In the genomic region with DNA sequence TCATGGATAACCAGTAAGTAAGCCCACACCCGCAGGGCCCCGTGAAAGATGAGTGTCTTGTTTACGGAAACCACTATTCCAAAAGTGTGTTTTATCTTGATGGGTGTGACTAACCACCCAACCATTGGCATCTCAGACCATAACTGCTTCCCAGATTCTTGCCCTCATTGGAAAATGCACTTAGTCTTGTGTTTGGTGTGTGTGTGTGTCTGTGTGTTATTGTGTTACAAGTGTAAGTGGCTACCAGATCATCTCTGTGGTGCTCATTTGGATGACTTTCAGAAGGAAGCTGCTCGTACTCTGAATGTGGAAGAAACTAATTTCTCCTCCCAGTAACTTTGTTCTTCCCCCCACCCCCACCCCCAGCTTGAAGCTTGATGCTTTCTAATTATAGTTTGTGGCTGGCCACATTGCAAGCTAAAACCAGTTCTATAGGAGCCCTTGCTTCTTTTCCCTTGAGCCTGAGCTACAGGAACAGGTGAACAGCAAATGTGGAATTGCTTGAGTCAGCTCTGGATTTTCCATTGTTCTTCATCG, we compare ENCODE assay signal across 11 mouse cellular contexts. TPM values are rescaled to one million over a fixed set of nuclear protein-coding genes. Genes with fewer than 3 reads are reported as not detected.
A peak's percentile ranks its signal among the peaks of the same experiment; 100 is the strongest.
DNase-seq lines count a peak whose midpoint lies in the region; ATAC-seq and TF ChIP-seq lines count a peak whose summit lies in the region.
"Had no signal": no experiment of that assay in that cellular context is flagged by ENCODE, and none has a peak within 500 bp of the region (broad histone marks: within the 10 kb centered on the region; RNA-seq: fewer than 3 reads in every experiment).

No protein-coding gene starts in this region.

- H3K9ac ChIP-seq in embryonic facial prominence, embryonic 12.5 days = no peak overlapping the region
- H3K9ac ChIP-seq in limb, embryonic 15.5 days = no peak overlapping the region
- H3K9ac ChIP-seq in stomach, postnatal 0 days (ENCODE audit: low read length) = no peak overlapping the region

- H3K9me3 ChIP-seq in embryonic facial prominence, embryonic 12.5 days = no peaks in the 10 kb centered on the region
- no peaks in the 10 kb centered on the region for H3K9me3 ChIP-seq in limb, embryonic 15.5 days
- no peaks in the 10 kb centered on the region for H3K9me3 ChIP-seq in stomach, postnatal 0 days (ENCODE audit: control insufficient read depth, low read length)
- H3K9me3 ChIP-seq: midbrain, embryonic 10.5 days had no signal

- H3K27ac ChIP-seq in left cerebral cortex, adult 2 months = peak overlapping the region; percentile 5; the same call in 1 of the 2 replicates
- H3K27ac ChIP-seq in embryonic facial prominence, embryonic 12.5 days = no peak overlapping the region
- H3K27ac ChIP-seq in limb, embryonic 15.5 days = peak overlapping the region; percentile 39; the same call in 1 of the 2 replicates
- no peak overlapping the region for H3K27ac ChIP-seq in stomach, postnatal 0 days (replicated peaks)
- H3K27ac ChIP-seq: midbrain, embryonic 10.5 days had no signal

- 0 out of 2 replicates have a peak overlapping the region, but pooled peaks have one; percentile 11 for H3K4me2 ChIP-seq in embryonic facial prominence, embryonic 12.5 days (replicated peaks)
- no peak overlapping the region for H3K4me2 ChIP-seq in limb, embryonic 15.5 days
- no peak overlapping the region; the same call in 1 of the 2 replicates for H3K4me2 ChIP-seq in stomach, postnatal 0 days (replicated peaks; ENCODE audit: low read depth)

- no peak for TF ChIP-seq EP300 in stomach, postnatal 0 days (optimal IDR thresholded peaks at IDR 0.05)

- H3K4me3 ChIP-seq in left cerebral cortex, adult 2 months = no peak overlapping the region
- no peak overlapping the region for H3K4me3 ChIP-seq in embryonic facial prominence, embryonic 12.5 days
- no peak overlapping the region for H3K4me3 ChIP-seq in limb, embryonic 15.5 days
- H3K4me3 ChIP-seq in stomach, postnatal 0 days (ENCODE audit: low read depth, low read length) = no peak overlapping the region
- H3K4me3 ChIP-seq: midbrain, embryonic 10.5 days had no signal

- H3K27me3 ChIP-seq in embryonic facial prominence, embryonic 12.5 days = no peaks in the 10 kb centered on the region
- H3K27me3 ChIP-seq in limb, embryonic 15.5 days = peaks cover under 1% of the 10 kb centered on the region; the same call in 1 of the 2 replicates
- no peaks in the 10 kb centered on the region for H3K27me3 ChIP-seq in stomach, postnatal 0 days (ENCODE audit: control insufficient read depth, insufficient read depth, low read length)

- intact Hi-C loops in left cerebral cortex, adult 2 months (cut with DNase I) = no loop called here

- TF ChIP-seq CTCF in left cerebral cortex, adult 2 months (IDR thresholded peaks at IDR 0.05) = no peak
- TF ChIP-seq CTCF in stomach, postnatal 0 days (IDR thresholded peaks at IDR 0.05; ENCODE audit: low read depth) = no peak

- no peak for ATAC-seq in embryonic facial prominence, embryonic 12.5 days (ENCODE audit: insufficient number of reproducible peaks, insufficient read depth, low FRiP score, low TSS enrichment)
- ATAC-seq in limb, embryonic 15.5 days (ENCODE audit: insufficient number of reproducible peaks, low FRiP score, low TSS enrichment, low read depth) = peak; percentile 52; the same call in 1 of the 2 replicates
- ATAC-seq in stomach, postnatal 0 days (ENCODE audit: low FRiP score, low TSS enrichment) = no peak
- ATAC-seq: intestine, embryonic 16.5 days had no signal

- H3K36me3 ChIP-seq in embryonic facial prominence, embryonic 12.5 days = no peaks in the 10 kb centered on the region
- H3K36me3 ChIP-seq in limb, embryonic 15.5 days = peaks cover 4% of the 10 kb centered on the region; the same call in 1 of the 2 replicates
- H3K36me3 ChIP-seq in stomach, postnatal 0 days (ENCODE audit: control insufficient read depth, insufficient read depth, low read length) = no peaks in the 10 kb centered on the region

- 62% methylated on average over 5 of the region's 5 CpGs for WGBS in embryonic facial prominence, embryonic 12.5 days
- WGBS in limb, embryonic 15.5 days = 51% methylated on average over 5 of the region's 5 CpGs
- WGBS in stomach, postnatal 0 days = 34% methylated on average over 5 of the region's 5 CpGs

- DNase-seq in left cerebral cortex, adult 2 months (ENCODE audit: extremely low spot score in 1 of 2, low spot score in 2 of 2) = no peak
- DNase-seq in left cerebral cortex, adult 8-10 months (ENCODE audit: low spot score in 2 of 2) = no peak
- peak; percentile 54 for DNase-seq in naive thymus-derived CD4-positive, alpha-beta T cell, adult 2 months (ENCODE audit: low read depth)
- DNase-seq in gastrocnemius, postnatal 4 days (ENCODE audit: low spot score in 2 of 2) = no peak
- DNase-seq in spleen, adult 12 weeks (ENCODE audit: low spot score) = no peak
- DNase-seq in stomach, postnatal 0 days (ENCODE audit: low spot score) = no peak
- DNase-seq: gastrocnemius, postnatal 36 days had no signal

- H3K4me1 ChIP-seq in embryonic facial prominence, embryonic 12.5 days = peaks cover 18% of the 10 kb centered on the region; the same call in 1 of the 2 replicates
- H3K4me1 ChIP-seq in limb, embryonic 15.5 days = peaks cover 14% of the 10 kb centered on the region; the same call in 1 of the 2 replicates
- H3K4me1 ChIP-seq in stomach, postnatal 0 days (replicated peaks; ENCODE audit: control insufficient read depth, insufficient read depth) = 0 out of 2 replicates have a peak, but pooled peaks cover 4% of the 10 kb centered on the region

RNA-seq across cellular contexts. Expression of gene Arl6ip5, which starts 12.5 kb away (rescaled TPM):
- 100 to 1,000 TPM; 195 to 205 TPM for total RNA-seq in left cerebral cortex, adult 2 months (2021)
- 100 to 1,000 TPM; 185 to 195 (median 192) TPM for total RNA-seq in left cerebral cortex, adult 8-10 months (2022)
- polyA plus RNA-seq in embryonic facial prominence, embryonic 12.5 days (2016; fragmentation: Nextera tagmentation; extraction: Ambion mirVana) = 56.4 and 57.2 TPM in 2 replicates
- polyA plus RNA-seq in limb, embryonic 15.5 days (2015; fragmentation: Nextera tagmentation; extraction: Ambion mirVana) = 85.2 and 108 TPM in 2 replicates
- 100 to 1,000 TPM; 307 to 318 TPM for total RNA-seq in gastrocnemius, postnatal 4 days (2021)
- polyA plus RNA-seq in stomach, postnatal 0 days (2015; fragmentation: Nextera tagmentation; extraction: Ambion mirVana) = 69.0 and 71.2 TPM in 2 replicates

RNA-seq across cellular contexts. Expression of gene Uba3, which starts 17.6 kb away (rescaled TPM):
- 10 to 100 TPM; 77.3 to 79.0 TPM for total RNA-seq in left cerebral cortex, adult 2 months (2021)
- 10 to 100 TPM; 69.9 to 73.9 (median 72.3) TPM for total RNA-seq in left cerebral cortex, adult 8-10 months (2022)
- 97.0 and 97.8 TPM in 2 replicates for polyA plus RNA-seq in embryonic facial prominence, embryonic 12.5 days (2016; fragmentation: Nextera tagmentation; extraction: Ambion mirVana)
- 77.0 and 81.4 TPM in 2 replicates for polyA plus RNA-seq in limb, embryonic 15.5 days (2015; fragmentation: Nextera tagmentation; extraction: Ambion mirVana)
- 10 to 100 TPM; 60.1 to 71.6 TPM for total RNA-seq in gastrocnemius, postnatal 4 days (2021)
- polyA plus RNA-seq in stomach, postnatal 0 days (2015; fragmentation: Nextera tagmentation; extraction: Ambion mirVana) = 33.3 and 33.7 TPM in 2 replicates

RNA-seq across cellular contexts. Expression of gene Lmod3, which starts 29.6 kb away (rescaled TPM):
- not detected for total RNA-seq in left cerebral cortex, adult 2 months (2021)
- under 1 TPM in 2 of 4 experiments, not detected in 2; 0.27 to 0.33 TPM for total RNA-seq in left cerebral cortex, adult 8-10 months (2022)
- polyA plus RNA-seq in embryonic facial prominence, embryonic 12.5 days (2016; fragmentation: Nextera tagmentation; extraction: Ambion mirVana) = 2.4 and 3.7 TPM in 2 replicates
- 7.2 and 17.3 TPM in 2 replicates for polyA plus RNA-seq in limb, embryonic 15.5 days (2015; fragmentation: Nextera tagmentation; extraction: Ambion mirVana)
- 100 to 1,000 TPM; 156 to 173 TPM for total RNA-seq in gastrocnemius, postnatal 4 days (2021)
- polyA plus RNA-seq in stomach, postnatal 0 days (2015; fragmentation: Nextera tagmentation; extraction: Ambion mirVana) = 0.16 and 0.27 TPM in 2 replicates
- polyA plus RNA-seq: midbrain, embryonic 10.5 days had no signal

RNA-seq across cellular contexts. Expression of gene Tmf1, which starts 44.1 kb away (rescaled TPM):
- total RNA-seq in left cerebral cortex, adult 2 months (2021) = 10 to 100 TPM; 51.9 to 52.9 TPM
- 10 to 100 TPM; 48.4 to 52.3 (median 50.0) TPM for total RNA-seq in left cerebral cortex, adult 8-10 months (2022)
- 35.7 TPM in 2 replicates for polyA plus RNA-seq in embryonic facial prominence, embryonic 12.5 days (2016; fragmentation: Nextera tagmentation; extraction: Ambion mirVana)
- polyA plus RNA-seq in limb, embryonic 15.5 days (2015; fragmentation: Nextera tagmentation; extraction: Ambion mirVana) = 38.5 and 40.3 TPM in 2 replicates
- 10 to 100 TPM; 35.0 to 40.4 TPM for total RNA-seq in gastrocnemius, postnatal 4 days (2021)
- 27.4 and 34.3 TPM in 2 replicates for polyA plus RNA-seq in stomach, postnatal 0 days (2015; fragmentation: Nextera tagmentation; extraction: Ambion mirVana)

Comparison
In these comparisons a context has a peak if more than half of its experiments do, and no peak if none do; other contexts are left out.
1. H3K27ac ChIP-seq: peak in left cerebral cortex, adult 2 months (single experiment) and limb, embryonic 15.5 days (single experiment); none in embryonic facial prominence, embryonic 12.5 days (single experiment) and stomach, postnatal 0 days (single experiment).
2. RNA of gene Lmod3, which starts 29.6 kb away (total RNA-seq): 156 to 173 TPM in gastrocnemius, postnatal 4 days; 0.27 to 0.33 TPM in left cerebral cortex, adult 8-10 months and not detected in left cerebral cortex, adult 2 months; every median in the first group is over 100 times any median in the second.